Mouse (Mus musculus) lung, embryonic 14.5 days (tissue): ENCODE measurements around the gene Herpud1. TPM values are rescaled to one million over a fixed set of nuclear protein-coding genes. Genes with fewer than 3 reads are reported as not detected.

Experiments used
- ATAC-seq: fragments of 200-750 bp; cut with Nextera tagmentation; 2 replicates; pipeline ENCODE4 v1.8.0; 2017; ENCODE audit warnings: mild to moderate bottlenecking, moderate TSS enrichment, moderate library complexity; ENCODE audit not compliant: insufficient read depth
- DNase-seq: peaks from one replicate; pipeline ENCODE4 v3.0.0-alpha.2; 2015
- H3K27ac ChIP-seq: fragments of 300-500 bp; sonication (generic); 2 replicates; pipeline ENCODE4 v1.5.1; 2014; ENCODE audit warnings: low read depth, mild to moderate bottlenecking, moderate library complexity
- H3K27me3 ChIP-seq: fragments of 300-500 bp; sonication (generic); 2 replicates; pipeline ENCODE4 v1.6.1; 2014; ENCODE audit warnings: low read length, control low read depth; ENCODE audit not compliant: insufficient read depth
- H3K36me3 ChIP-seq: fragments of 300-500 bp; sonication (generic); 2 replicates; pipeline ENCODE4 v1.6.1; 2014; ENCODE audit warnings: control low read depth; ENCODE audit not compliant: insufficient read depth
- H3K4me1 ChIP-seq: fragments of 300-500 bp; sonication (generic); 2 replicates; pipeline ENCODE4 v1.6.1; 2014; ENCODE audit warnings: antibody characterized with exemption, control low read depth; ENCODE audit not compliant: insufficient read depth
- H3K4me2 ChIP-seq: fragments of 300-500 bp; sonication (generic); 2 replicates; pipeline ENCODE4 v1.6.1; 2014; ENCODE audit warnings: mild to moderate bottlenecking
- H3K4me3 ChIP-seq: fragments of 300-500 bp; sonication (generic); 2 replicates; pipeline ENCODE4 v1.5.1; 2014; ENCODE audit warnings: low read depth, low read length
- H3K9ac ChIP-seq: fragments of 300-500 bp; sonication (generic); 2 replicates; pipeline ENCODE4 v1.6.1; 2014
- H3K9me3 ChIP-seq: fragments of 300-500 bp; sonication (generic); 2 replicates; pipeline ENCODE4 v1.6.1; 2016; ENCODE audit warnings: low read depth, low read length, control low read depth
- CTCF ChIP-seq: IDR thresholded peaks from 2 replicates; pipeline ENCODE4 v1.5.1; 2016; ENCODE audit warnings: antibody characterized with exemption, low read depth
- WGBS: fragments of 180-500 bp; shearing (Covaris S2); extraction: QIAGEN DNeasy Blood & Tissue Kit; methylation state at CpG from one replicate; pipeline ENCODE4 v1.1.7; 2014; 5-methylcytosine and 5-hydroxymethylcytosine counted together
- polyA plus RNA-seq: library from polyadenylated mRNA; unstranded; fragments of >200 nt; fragmentation: Nextera tagmentation; extraction: Ambion mirVana; gene quantifications from 2 replicates; pipeline ENCODE4 v1.2.1, GENCODE M21; 2014

Herpud1 gene
- polyA plus RNA-seq, 1 experiment from 2014 or later: 97.9 TPM

DNA sequence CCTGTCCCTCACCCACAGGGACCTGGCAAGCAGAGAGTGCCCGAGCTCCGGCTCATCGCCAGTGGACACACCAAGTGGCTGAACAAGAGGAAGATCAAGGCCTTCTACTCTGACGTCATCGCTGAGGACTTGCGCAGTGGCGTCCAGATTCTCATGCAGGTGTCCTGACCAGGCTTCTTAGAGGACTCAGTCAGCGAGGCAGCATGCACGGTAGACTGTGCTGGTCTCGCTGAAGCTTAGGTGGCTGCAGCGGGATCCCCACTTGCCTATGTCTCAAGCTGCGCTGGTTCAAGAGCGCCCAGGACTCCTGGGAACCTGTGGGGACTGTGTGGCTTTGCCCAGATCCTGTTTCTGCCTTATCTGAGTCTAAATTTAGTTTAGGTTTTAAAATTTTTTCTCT is 40.0 kb upstream of the Herpud1 start:
- no peaks in the 10 kb centered on the region for H3K4me1 ChIP-seq
- H3K27ac ChIP-seq: no peak overlapping the region
- H3K4me2 ChIP-seq: no peak overlapping the region
- 87% methylated on average over 13 of the region's 13 CpGs for WGBS
- no peaks in the 10 kb centered on the region for H3K9me3 ChIP-seq
- ATAC-seq (no peak), DNase-seq (no peak)
- no peak overlapping the region for H3K4me3 ChIP-seq
- no peak for TF ChIP-seq CTCF
- no peaks in the 10 kb centered on the region for H3K36me3 ChIP-seq
- H3K27me3 ChIP-seq: no peaks in the 10 kb centered on the region
- no peak overlapping the region for H3K9ac ChIP-seq

DNA sequence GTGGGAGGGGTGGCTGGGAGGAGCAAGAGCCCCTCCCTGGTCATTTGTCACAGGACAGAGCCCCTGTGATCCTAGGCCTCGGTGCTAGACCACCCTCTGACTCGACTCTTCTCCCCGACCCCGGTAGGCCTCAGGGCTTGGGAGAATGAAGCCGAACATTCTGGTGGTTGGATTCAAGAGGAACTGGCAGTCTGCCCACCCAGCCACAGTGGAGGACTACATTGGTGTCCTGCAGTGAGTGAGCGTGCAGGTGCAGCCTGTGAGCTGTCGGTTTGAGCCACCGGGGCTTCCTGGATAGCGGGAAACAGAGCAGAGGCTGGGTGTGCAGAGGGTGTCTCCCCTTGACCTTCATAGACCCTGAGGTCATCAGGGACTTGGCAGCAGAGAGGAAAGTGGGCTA is 37.8 kb upstream of the Herpud1 start:
- Histone ChIP-seq H3K4me3 (no peak overlapping the region), H3K4me2 (no peak overlapping the region), H3K36me3 (no peaks in the 10 kb centered on the region), H3K9ac (no peak overlapping the region), H3K4me1 (no peaks in the 10 kb centered on the region), H3K9me3 (no peaks in the 10 kb centered on the region), H3K27ac (no peak overlapping the region), H3K27me3 (no peaks in the 10 kb centered on the region)
- DNase-seq: peak; percentile 22
- TF ChIP-seq CTCF: no peak
- ATAC-seq: no peak
- 52% methylated on average over 9 of the region's 9 CpGs for WGBS

- DNase-seq (no peak), ATAC-seq (no peak)
- 71% methylated on average over 7 of the region's 7 CpGs for WGBS
- Histone ChIP-seq H3K36me3 (no peaks in the 10 kb centered on the region), H3K4me1 (peaks cover 6% of the 10 kb centered on the region; the same call in 1 of the 2 replicates), H3K9me3 (no peaks in the 10 kb centered on the region), H3K4me3 (no peak overlapping the region), H3K4me2 (no peak overlapping the region), H3K27me3 (no peaks in the 10 kb centered on the region), H3K9ac (no peak overlapping the region), H3K27ac (no peak overlapping the region)
- no peak for TF ChIP-seq CTCF
Observed at GRCm38 (mm10) chr8:94354069-94354531, 32.1 kb upstream of the Herpud1 start.

DNA sequence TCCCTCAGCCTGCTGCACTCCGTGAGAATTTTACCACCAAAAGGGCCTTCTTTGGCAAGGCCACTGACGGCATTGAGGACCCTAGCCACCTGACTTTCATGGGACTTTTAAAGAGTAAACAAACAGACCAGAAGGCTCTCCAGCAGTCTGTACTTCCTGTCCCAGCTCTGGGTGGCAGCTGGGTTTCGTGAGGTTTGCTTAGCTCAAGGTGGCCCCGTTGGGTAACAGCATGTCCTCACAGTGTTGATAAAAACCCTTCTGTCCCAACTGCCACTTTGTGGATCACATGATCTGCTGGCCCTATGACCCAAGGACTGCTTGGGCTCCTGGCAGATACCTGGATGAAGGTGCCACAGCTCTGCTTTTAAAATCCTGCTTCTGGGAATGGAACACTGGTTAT is 31.7 kb upstream of the Herpud1 start:
- no peak overlapping the region for H3K27ac ChIP-seq
- H3K4me2 ChIP-seq: no peak overlapping the region
- ATAC-seq: no peak
- H3K9ac ChIP-seq: no peak overlapping the region
- peaks cover 7% of the 10 kb centered on the region; the same call in 1 of the 2 replicates for H3K4me1 ChIP-seq
- 34% methylated on average over 4 of the region's 4 CpGs for WGBS
- H3K9me3 ChIP-seq: no peaks in the 10 kb centered on the region
- no peak overlapping the region for H3K4me3 ChIP-seq
- no peak for TF ChIP-seq CTCF
- no peak for DNase-seq
- no peaks in the 10 kb centered on the region for H3K27me3 ChIP-seq
- H3K36me3 ChIP-seq: no peaks in the 10 kb centered on the region

DNA sequence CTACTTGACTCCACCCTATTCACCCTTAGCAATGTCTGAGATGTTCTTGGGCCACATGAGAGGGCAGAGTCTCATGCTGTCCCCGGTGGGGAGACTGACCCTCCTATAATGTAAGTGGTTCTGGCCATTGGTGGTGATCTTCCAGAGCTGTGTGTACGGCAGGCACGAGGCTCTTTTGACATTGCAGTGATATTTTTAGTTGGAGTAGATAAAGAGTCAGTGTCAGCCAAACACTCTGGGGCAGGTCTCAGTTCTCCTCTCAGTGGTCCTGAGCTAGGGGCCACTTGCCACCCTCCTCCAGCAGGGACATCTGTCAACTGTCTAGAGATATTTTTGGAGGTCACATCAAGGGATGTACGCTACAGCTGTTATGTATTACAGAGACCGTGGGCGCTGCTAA is 29.0 kb upstream of the Herpud1 start:
- 57% methylated on average over 6 of the region's 6 CpGs for WGBS
- no peak for DNase-seq
- H3K4me1 ChIP-seq: peaks cover 7% of the 10 kb centered on the region; the same call in 1 of the 2 replicates
- H3K27ac ChIP-seq: no peak overlapping the region
- no peak overlapping the region for H3K4me3 ChIP-seq
- H3K9me3 ChIP-seq: no peaks in the 10 kb centered on the region
- TF ChIP-seq CTCF: no peak
- no peak overlapping the region for H3K9ac ChIP-seq
- no peaks in the 10 kb centered on the region for H3K27me3 ChIP-seq
- no peak for ATAC-seq
- no peaks in the 10 kb centered on the region for H3K36me3 ChIP-seq
- H3K4me2 ChIP-seq: no peak overlapping the region

DNA sequence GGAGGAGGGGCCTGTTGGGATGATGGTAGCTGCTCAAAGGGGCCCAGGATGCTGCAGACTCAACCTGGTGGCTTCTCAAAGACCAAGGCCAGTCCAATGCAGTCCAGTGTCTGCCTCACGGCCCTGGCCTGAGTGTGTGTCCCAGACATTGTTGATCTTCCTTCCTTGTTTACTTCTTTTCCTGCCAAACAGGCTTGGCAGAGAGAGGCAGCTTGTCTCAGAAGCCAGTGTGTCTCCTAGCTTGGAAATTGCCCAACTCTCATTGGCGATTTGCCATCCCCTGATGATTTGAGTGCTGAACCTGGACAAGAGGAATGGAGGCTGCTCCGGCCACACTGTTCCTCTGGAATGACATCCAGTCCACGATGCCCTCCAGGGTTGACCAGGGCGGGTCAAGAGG is 27.7 kb upstream of the Herpud1 start:
- no peak overlapping the region for H3K9ac ChIP-seq
- no peaks in the 10 kb centered on the region for H3K36me3 ChIP-seq
- no peak overlapping the region for H3K4me2 ChIP-seq
- no peaks in the 10 kb centered on the region for H3K9me3 ChIP-seq
- no peak overlapping the region for H3K4me3 ChIP-seq
- no peaks in the 10 kb centered on the region for H3K27me3 ChIP-seq
- DNase-seq (peak; percentile 91), ATAC-seq (peak; percentile 69; the same call in 1 of the 2 replicates)
- H3K4me1 ChIP-seq: peaks cover 14% of the 10 kb centered on the region
- no peak overlapping the region for H3K27ac ChIP-seq
- WGBS: 35% methylated on average over 5 of the region's 5 CpGs
- TF ChIP-seq CTCF: no peak

DNA sequence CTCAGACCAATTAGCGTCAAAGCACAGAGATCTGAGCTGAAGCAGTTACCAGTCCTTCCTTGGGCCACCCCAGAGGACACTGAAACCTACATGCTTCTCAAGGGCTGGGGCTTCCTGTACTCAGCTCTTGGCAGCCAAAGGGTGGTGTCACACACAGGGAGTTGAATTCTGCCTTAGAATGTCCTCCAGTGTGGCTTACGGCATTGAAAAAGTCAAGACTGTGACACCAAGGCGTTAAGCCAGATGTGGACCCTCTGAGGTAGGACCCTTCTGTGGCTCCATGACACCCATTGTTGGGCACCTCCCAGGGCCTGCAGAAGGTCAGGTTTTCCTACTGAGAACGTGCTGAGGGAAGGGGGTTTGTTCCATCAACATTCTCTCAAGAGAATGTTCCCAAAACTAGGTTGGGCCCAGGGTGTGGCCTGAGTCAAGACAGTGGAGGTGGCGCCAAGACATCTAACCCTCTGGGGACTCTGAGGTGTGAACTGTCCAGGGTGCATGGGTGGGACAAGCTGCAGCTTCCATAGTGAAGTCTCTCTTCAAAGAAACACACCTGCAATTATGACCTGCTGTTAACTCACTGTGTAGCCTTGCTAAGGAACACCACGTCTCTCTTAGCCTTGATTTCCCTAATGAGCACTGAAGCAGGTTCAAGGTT is 24.3 kb upstream of the Herpud1 start:
- H3K27ac ChIP-seq: no peak overlapping the region
- no peak overlapping the region for H3K9ac ChIP-seq
- peaks cover 14% of the 10 kb centered on the region for H3K4me1 ChIP-seq
- H3K9me3 ChIP-seq: no peaks in the 10 kb centered on the region
- no peak overlapping the region for H3K4me3 ChIP-seq
- H3K36me3 ChIP-seq: no peaks in the 10 kb centered on the region
- ATAC-seq (no peak), DNase-seq (no peak)
- no peak for TF ChIP-seq CTCF
- no peaks in the 10 kb centered on the region for H3K27me3 ChIP-seq
- WGBS: 80% methylated on average over 6 of the region's 6 CpGs
- H3K4me2 ChIP-seq: no peak overlapping the region
